Mouse (Mus musculus) forebrain, embryonic 13.5 days (tissue): ENCODE results near the gene U2af1. TPM values are rescaled to one million over a fixed set of nuclear protein-coding genes. Genes with fewer than 3 reads are reported as not detected.
A peak's percentile ranks its signal among the peaks of the same experiment; 100 is the strongest.
"Not testable (repeated sequence)": the region's sequence is repeated elsewhere in the genome, so short reads cannot be mapped to it uniquely, and the experiment has no call there.

Experiments
- ATAC-seq: fragments of 200-750 bp; cut with Nextera tagmentation; 2 replicates; pipeline ENCODE4 v1.8.0; 2017
- H3K27ac ChIP-seq: fragments of 300-500 bp; sonication (generic); 2 replicates; pipeline ENCODE4 v1.5.1; 2015; ENCODE audit warnings: inconsistent platforms, mild to moderate bottlenecking, moderate library complexity
- H3K27me3 ChIP-seq: fragments of 300-500 bp; sonication (generic); 2 replicates; pipeline ENCODE4 v1.6.1; 2015; ENCODE audit warnings: mild to moderate bottlenecking, inconsistent platforms
- H3K36me3 ChIP-seq: fragments of 300-500 bp; sonication (generic); 2 replicates; pipeline ENCODE4 v1.6.1; 2015; ENCODE audit warnings: mild to moderate bottlenecking, inconsistent platforms; ENCODE audit not compliant: poor library complexity, severe bottlenecking
- H3K4me1 ChIP-seq: fragments of 300-500 bp; sonication (generic); 2 replicates; pipeline ENCODE4 v1.6.1; 2015; ENCODE audit warnings: inconsistent platforms
- H3K4me2 ChIP-seq: fragments of 300-500 bp; sonication (generic); 2 replicates; pipeline ENCODE4 v1.6.1; 2015; ENCODE audit warnings: inconsistent platforms, mild to moderate bottlenecking, moderate library complexity
- H3K4me3 ChIP-seq: fragments of 300-500 bp; sonication (generic); 2 replicates; pipeline ENCODE4 v1.5.1; 2015; ENCODE audit warnings: mild to moderate bottlenecking, inconsistent platforms
- H3K9ac ChIP-seq: fragments of 300-500 bp; sonication (generic); 2 replicates; pipeline ENCODE4 v1.6.1; 2015; ENCODE audit warnings: mild to moderate bottlenecking, inconsistent platforms
- H3K9me3 ChIP-seq: fragments of 300-500 bp; sonication (generic); replicated peaks from 2 replicates; pipeline ENCODE4 v1.6.1; 2016; ENCODE audit warnings: inconsistent platforms
- WGBS: fragments of 180-500 bp; shearing (Covaris S2); methylation state at CpG from one replicate; pipeline ENCODE4 v1.1.7; 2015; 5-methylcytosine and 5-hydroxymethylcytosine counted together
- polyA plus RNA-seq: library from polyadenylated mRNA; unstranded; fragments of >200 nt; fragmentation: Nextera tagmentation; extraction: Ambion mirVana; gene quantifications from 2 replicates; pipeline ENCODE4 v1.2.1, GENCODE M21; 2015

U2af1 gene
- polyA plus RNA-seq, result 349 and 357 TPM in 2 replicates

GRCm38 (mm10) chr17:31658468-31659185, at the start of gene U2af1:
TSS of gene U2af1 (minus strand) at chr17:31658892.
- Histone ChIP-seq H3K9me3 (no peaks in the 10 kb centered on the region), H3K4me2 (peak within 1 kb of the TSS; percentile 85), H3K9ac (peak within 1 kb of the TSS; percentile 97), H3K27ac (peak within 1 kb of the TSS; percentile 86), H3K36me3 (peaks cover 24% of the 10 kb centered on the region), H3K4me3 (peak within 1 kb of the TSS; percentile 97), H3K27me3 (no peaks in the 10 kb centered on the region), H3K4me1 (peaks cover 32% of the 10 kb centered on the region)
- ATAC-seq, result peak; percentile 99
- WGBS, result under 1% methylated on average over 77 of the region's 77 CpGs

- Histone ChIP-seq H3K4me2 (no peak overlapping the region), H3K4me1 (peaks cover 13% of the 10 kb centered on the region; the same call in 1 of the 2 replicates), H3K27me3 (no peaks in the 10 kb centered on the region), H3K9me3 (no peaks in the 10 kb centered on the region), H3K9ac (no peak overlapping the region), H3K36me3 (no peaks in the 10 kb centered on the region), H3K27ac (no peak overlapping the region), H3K4me3 (no peak overlapping the region)
- peak; percentile 24; the same call in 1 of the 2 replicates for ATAC-seq
- 71% methylated on average over 20 of the region's 20 CpGs for WGBS
Observed at GRCm38 (mm10) chr17:31705271-31706020, 46.8 kb upstream of the U2af1 start.

GRCm38 (mm10) chr17:31703276-31703980, 44.7 kb upstream of the U2af1 start:
- Histone ChIP-seq H3K27ac (no peak overlapping the region), H3K4me2 (no peak overlapping the region), H3K9me3 (no peaks in the 10 kb centered on the region), H3K4me3 (no peak overlapping the region), H3K36me3 (no peaks in the 10 kb centered on the region), H3K4me1 (peaks cover 11% of the 10 kb centered on the region), H3K27me3 (no peaks in the 10 kb centered on the region), H3K9ac (no peak overlapping the region)
- 76% methylated on average over 6 of the region's 6 CpGs for whole genome bisulfite sequencing
- no peak for ATAC-seq

- ATAC-seq, result peak; percentile 48; the same call in 1 of the 2 replicates
- Histone ChIP-seq H3K4me2 (no peak overlapping the region), H3K36me3 (no peaks in the 10 kb centered on the region), H3K27ac (peak overlapping the region; percentile 41), H3K9me3 (no peaks in the 10 kb centered on the region), H3K27me3 (no peaks in the 10 kb centered on the region), H3K4me3 (no peak overlapping the region), H3K4me1 (peaks cover 18% of the 10 kb centered on the region), H3K9ac (no peak overlapping the region)
- WGBS, result 48% methylated on average over 11 of the region's 11 CpGs
Observed at GRCm38 (mm10) chr17:31698347-31698746, 39.7 kb upstream of the U2af1 start.

- WGBS, result 85% methylated on average over 7 of the region's 7 CpGs
- not testable (repeated sequence) for H3K4me2 ChIP-seq, H3K9ac ChIP-seq
Observed at GRCm38 (mm10) chr17:31695356-31695755, 36.7 kb upstream of the U2af1 start.

GRCm38 (mm10) chr17:31694949-31695348, 36.3 kb upstream of the U2af1 start:
- no peak for ATAC-seq
- no peak overlapping the region for H3K9ac ChIP-seq
- H3K4me2 ChIP-seq, result no peak overlapping the region
- H3K9me3 ChIP-seq, result no peaks in the 10 kb centered on the region
- H3K36me3 ChIP-seq, result no peaks in the 10 kb centered on the region
- no peak overlapping the region for H3K4me3 ChIP-seq
- H3K27ac ChIP-seq, result no peak overlapping the region
- peaks cover 25% of the 10 kb centered on the region for H3K4me1 ChIP-seq
- WGBS, result 83% methylated on average over 1 of the region's 1 CpGs
- peaks cover 2% of the 10 kb centered on the region; the same call in 1 of the 2 replicates for H3K27me3 ChIP-seq

More at GRCm38 (mm10) chr17:31695356-31695755, 36.7 kb upstream of the U2af1 start:
- H3K4me1 ChIP-seq, result peaks cover 25% of the 10 kb centered on the region
- not testable (repeated sequence) for ATAC-seq, H3K27ac ChIP-seq, H3K36me3 ChIP-seq, H3K9me3 ChIP-seq, H3K27me3 ChIP-seq, H3K4me3 ChIP-seq

- H3K9ac ChIP-seq, result no peak overlapping the region
- H3K27me3 ChIP-seq, result peaks cover 2% of the 10 kb centered on the region; the same call in 1 of the 2 replicates
- H3K27ac ChIP-seq, result no peak overlapping the region
- ATAC-seq, result peak; percentile 38; the same call in 1 of the 2 replicates
- H3K9me3 ChIP-seq, result no peaks in the 10 kb centered on the region
- peaks cover 25% of the 10 kb centered on the region for H3K4me1 ChIP-seq
- no peaks in the 10 kb centered on the region for H3K36me3 ChIP-seq
- whole genome bisulfite sequencing, result 73% methylated on average over 7 of the region's 7 CpGs
- 0 out of 2 replicates have a peak overlapping the region, but pooled peaks have one; percentile 52 for H3K4me2 ChIP-seq
- no peak overlapping the region for H3K4me3 ChIP-seq
Observed at GRCm38 (mm10) chr17:31694023-31694376, 35.3 kb upstream of the U2af1 start.

- 0 out of 2 replicates have a peak overlapping the region, but pooled peaks have one; percentile 6 for H3K4me3 ChIP-seq
- no peak overlapping the region for H3K9ac ChIP-seq
- WGBS, result 5% methylated on average over 20 of the region's 20 CpGs
- H3K27ac ChIP-seq, result no peak overlapping the region
- peak; percentile 62 for ATAC-seq
- H3K27me3 ChIP-seq, result peaks cover 2% of the 10 kb centered on the region; the same call in 1 of the 2 replicates
- peaks cover 22% of the 10 kb centered on the region for H3K4me1 ChIP-seq
- H3K4me2 ChIP-seq, result peak overlapping the region; percentile 52
- no peaks in the 10 kb centered on the region for H3K9me3 ChIP-seq
- no peaks in the 10 kb centered on the region for H3K36me3 ChIP-seq
Observed at GRCm38 (mm10) chr17:31693330-31694022, 34.8 kb upstream of the U2af1 start.

GRCm38 (mm10) chr17:31692918-31693317, 34.2 kb upstream of the U2af1 start:
- H3K27me3 ChIP-seq, result peaks cover 2% of the 10 kb centered on the region; the same call in 1 of the 2 replicates
- no peak overlapping the region for H3K4me3 ChIP-seq
- H3K9ac ChIP-seq, result no peak overlapping the region
- H3K4me2 ChIP-seq, result peak overlapping the region; percentile 52; the same call in 1 of the 2 replicates
- H3K4me1 ChIP-seq, result peaks cover 17% of the 10 kb centered on the region
- no peaks in the 10 kb centered on the region for H3K36me3 ChIP-seq
- no peak overlapping the region for H3K27ac ChIP-seq
- WGBS, result 49% methylated on average over 5 of the region's 5 CpGs
- no peaks in the 10 kb centered on the region for H3K9me3 ChIP-seq
- ATAC-seq, result 0 out of 2 replicates have a peak, but pooled peaks have one; percentile 4

- Histone ChIP-seq H3K9me3 (no peaks in the 10 kb centered on the region), H3K4me2 (no peak overlapping the region), H3K4me3 (no peak overlapping the region), H3K27ac (no peak overlapping the region), H3K36me3 (no peaks in the 10 kb centered on the region), H3K4me1 (peaks cover 30% of the 10 kb centered on the region), H3K9ac (no peak overlapping the region), H3K27me3 (peaks cover 2% of the 10 kb centered on the region; the same call in 1 of the 2 replicates)
- 52% methylated on average over 1 of the region's 1 CpGs for WGBS
- ATAC-seq, result no peak
Observed at GRCm38 (mm10) chr17:31689606-31690005, 30.9 kb upstream of the U2af1 start.

- Histone ChIP-seq H3K9ac (no peak overlapping the region), H3K36me3 (no peaks in the 10 kb centered on the region), H3K27me3 (peaks cover 2% of the 10 kb centered on the region; the same call in 1 of the 2 replicates), H3K4me2 (no peak overlapping the region), H3K4me1 (peaks cover 19% of the 10 kb centered on the region), H3K4me3 (no peak overlapping the region), H3K9me3 (no peaks in the 10 kb centered on the region), H3K27ac (no peak overlapping the region)
- 88% methylated on average over 9 of the region's 9 CpGs for WGBS
- no peak for ATAC-seq
Observed at GRCm38 (mm10) chr17:31688112-31688511, 29.4 kb upstream of the U2af1 start.
